Mouse (Mus musculus) monocyte, adult 5-6 weeks (primary cell): Measurements from ENCODE around the gene Pigg. TPM values are rescaled to one million over a fixed set of nuclear protein-coding genes. Genes with fewer than 3 reads are reported as not detected.

Source experiments
- ATAC-seq: fragments of 153-309, 156-312 bp; replicated peaks from 2 replicates; pipeline ENCODE4 v1.8.0; 2017; ENCODE audit warnings: mild to moderate bottlenecking; ENCODE audit not compliant: low TSS enrichment, insufficient number of reproducible peaks, severe bottlenecking, poor library complexity, low FRiP score
- total RNA-seq: library from RNA; stranded (forward); fragments of 200-1000, 200-491, 200-594 nt; gene quantifications from 3 replicates; pipeline ENCODE4 v1.2.3, GENCODE M21; 2017

The Pigg gene
- total RNA-seq, 1 experiment from 2014 or later, result 5.5 TPM

DNA sequence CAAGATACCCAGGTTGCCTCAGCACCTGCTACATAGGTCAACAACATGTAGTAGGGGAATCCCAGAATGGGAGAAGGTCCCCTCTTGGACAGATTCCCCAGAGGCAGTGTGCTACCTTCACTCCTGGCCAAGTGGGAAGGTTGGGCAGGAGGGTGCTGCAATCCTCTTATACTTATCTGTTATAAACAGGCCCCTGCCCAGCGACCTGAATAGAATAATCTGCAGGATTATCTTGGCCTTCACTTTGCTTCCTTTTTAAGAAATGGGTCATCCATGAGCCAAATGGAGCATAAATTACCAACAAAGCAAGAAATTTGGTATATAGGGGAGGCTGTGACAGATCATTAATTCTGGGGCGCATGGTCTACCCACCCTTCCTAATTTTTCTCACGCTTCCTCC is 77.3 kb downstream of the Pigg start:
- no peak for ATAC-seq

Other genes starting within 250 kb of the Pigg start
- gene Mtf2, start 246.9 kb upstream of the Pigg start, total RNA-seq, result 63.4 to 78.4 TPM (median 63.4 TPM) in 3 replicates
- gene Tmed5, start 180.0 kb upstream of the Pigg start, total RNA-seq, result 204 to 217 TPM (median 205 TPM) in 3 replicates
- gene Ccdc18, start 179.7 kb upstream of the Pigg start, total RNA-seq, result 1.7 to 3.0 TPM (median 2.1 TPM) in 3 replicates
- gene Dr1, start 43.7 kb upstream of the Pigg start, total RNA-seq, result 64.5 to 80.1 TPM (median 68.5 TPM) in 3 replicates
- not detected in 3 replicates for gene Gm42517, start 55.3 kb downstream of the Pigg start, total RNA-seq
- 1.3 TPM in 1 of 3 replicates, not detected in the others for gene Pde6b, start 75.8 kb downstream of the Pigg start, total RNA-seq
- gene Atp5k, start 121.8 kb downstream of the Pigg start, total RNA-seq, result 120 to 243 TPM (median 230 TPM) in 3 replicates
- 0.29 to 0.64 TPM (median 0.49 TPM) in 3 replicates for gene Mfsd7a, start 136.3 kb downstream of the Pigg start, total RNA-seq
- 10.9 to 18.0 TPM (median 12.9 TPM) in 3 replicates for gene Pcgf3, start 148.6 kb downstream of the Pigg start, total RNA-seq
- not detected in 3 replicates for gene Cplx1, start 237.4 kb downstream of the Pigg start, total RNA-seq